Mouse (Mus musculus) heart, embryonic 11.5 days (tissue): ENCODE data around the gene Cd83. TPM values are rescaled to one million over a fixed set of nuclear protein-coding genes. Genes with fewer than 3 reads are reported as not detected.

Experiments
- ATAC-seq: fragments of 200-750 bp; cut with Nextera tagmentation; replicated peaks from 2 replicates; pipeline ENCODE4 v1.8.0; 2017; ENCODE audit warnings: moderate library complexity; ENCODE audit not compliant: insufficient number of reproducible peaks, low FRiP score, low TSS enrichment
- H3K27ac ChIP-seq: fragments of 300-500 bp; sonication (generic); 2 replicates; pipeline ENCODE4 v1.5.1; 2014; ENCODE audit warnings: mild to moderate bottlenecking, low read depth, low read length
- H3K27me3 ChIP-seq: fragments of 300-500 bp; sonication (generic); 2 replicates; pipeline ENCODE4 v1.6.1; 2014; ENCODE audit warnings: mild to moderate bottlenecking, low read length, mixed read lengths; ENCODE audit not compliant: control insufficient read depth, insufficient read depth
- H3K36me3 ChIP-seq: fragments of 300-500 bp; sonication (generic); 2 replicates; pipeline ENCODE4 v1.6.1; 2014; ENCODE audit warnings: mild to moderate bottlenecking, low read length, moderate library complexity, mixed read lengths; ENCODE audit not compliant: control insufficient read depth, insufficient read depth
- H3K4me1 ChIP-seq: fragments of 300-500 bp; sonication (generic); 2 replicates; pipeline ENCODE4 v1.6.1; 2014; ENCODE audit warnings: low read length; ENCODE audit not compliant: control insufficient read depth, insufficient read depth
- H3K4me2 ChIP-seq: fragments of 300-500 bp; sonication (generic); 2 replicates; pipeline ENCODE4 v1.6.1; 2014; ENCODE audit warnings: mild to moderate bottlenecking, moderate library complexity
- H3K4me3 ChIP-seq: fragments of 300-500 bp; sonication (generic); 2 replicates; pipeline ENCODE4 v1.5.1; 2014; ENCODE audit warnings: low read depth, low read length
- H3K9ac ChIP-seq: fragments of 300-500 bp; sonication (generic); 2 replicates; pipeline ENCODE4 v1.6.1; 2014; ENCODE audit warnings: mild to moderate bottlenecking, low read depth, low read length, moderate library complexity
- H3K9me3 ChIP-seq: fragments of 300-500 bp; sonication (generic); replicated peaks from 2 replicates; pipeline ENCODE4 v1.6.1; 2016; ENCODE audit warnings: low read length; ENCODE audit not compliant: control insufficient read depth
- WGBS: fragments of 180-500 bp; shearing (Covaris S2); extraction: QIAGEN DNeasy Blood & Tissue Kit; methylation state at CpG from one replicate; pipeline ENCODE4 v1.1.7; 2014; ENCODE audit not compliant: insufficient replicate concordance; 5-methylcytosine and 5-hydroxymethylcytosine counted together
- polyA plus RNA-seq: library from polyadenylated mRNA; unstranded; fragments of >200 nt; fragmentation: Nextera tagmentation; extraction: Ambion mirVana; gene quantifications from 2 replicates; pipeline ENCODE4 v1.2.1, GENCODE M21; 2014

Cd83 gene
- polyA plus RNA-seq, 1 experiment from 2014 or later = 2.2 TPM

DNA sequence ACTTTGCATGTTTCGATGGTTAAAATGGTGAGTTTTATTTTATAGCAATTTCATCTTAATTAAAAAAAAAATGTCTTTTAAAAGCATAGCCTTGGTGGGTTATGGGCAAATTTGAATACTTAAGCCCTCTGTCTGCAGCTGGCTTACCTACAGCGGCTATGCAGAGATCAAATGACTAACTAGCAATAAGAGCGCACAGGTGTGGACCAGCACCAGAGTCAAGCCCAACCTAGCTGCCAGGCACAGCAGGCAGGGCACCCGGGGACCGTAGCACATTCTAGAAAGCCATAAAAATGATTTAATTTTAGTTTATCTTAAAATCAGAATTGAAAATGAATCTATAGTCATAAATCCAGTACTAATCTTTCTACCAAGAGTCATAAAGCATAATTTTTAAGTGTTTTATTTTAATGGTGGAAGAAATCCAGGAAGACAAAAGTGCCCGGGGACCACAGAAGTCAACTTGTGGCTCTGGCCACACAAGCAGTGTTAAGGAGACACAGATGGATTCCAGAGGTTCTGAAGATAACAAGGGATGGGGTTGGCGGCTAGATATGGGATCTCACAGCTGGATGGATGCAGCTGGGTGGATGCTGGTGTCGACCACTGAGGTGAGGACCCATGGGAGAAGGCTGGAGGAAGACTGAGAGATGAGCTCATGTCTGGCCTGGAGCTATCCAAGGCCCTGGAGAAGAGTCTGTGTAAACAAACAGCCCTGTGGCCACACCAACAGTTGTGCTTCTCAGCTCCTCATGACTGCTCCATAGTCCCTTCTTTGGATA lies 46.5 kb downstream of the Cd83 start:
- Histone ChIP-seq H3K27ac (no peak overlapping the region), H3K36me3 (no peaks in the 10 kb centered on the region), H3K9ac (no peak overlapping the region), H3K4me2 (no peak overlapping the region), H3K9me3 (no peaks in the 10 kb centered on the region), H3K4me1 (peaks cover 3% of the 10 kb centered on the region), H3K4me3 (no peak overlapping the region), H3K27me3 (no peaks in the 10 kb centered on the region)
- WGBS = 79% methylated on average over 8 of the region's 8 CpGs
- ATAC-seq = no peak

DNA sequence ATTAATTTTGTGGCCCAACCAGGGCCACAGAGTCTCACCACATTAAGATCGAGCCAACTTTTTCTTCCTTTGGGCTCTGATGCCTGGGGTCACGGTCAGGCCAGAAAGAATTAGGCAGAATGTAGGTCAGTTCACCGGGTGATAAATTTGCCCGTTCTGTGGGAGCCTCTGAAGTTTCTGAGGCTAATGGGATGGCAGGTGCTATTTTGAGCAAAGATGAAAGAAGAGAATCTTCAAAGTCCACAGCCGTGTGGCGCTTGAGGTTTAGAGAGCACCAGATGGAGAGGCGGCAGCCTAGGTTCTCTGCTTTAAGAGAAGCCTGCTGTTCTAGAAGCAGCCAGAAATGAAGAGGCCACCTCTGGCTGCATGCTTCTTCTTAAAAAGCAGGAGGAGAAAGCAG lies 48.2 kb downstream of the Cd83 start:
- peaks cover 7% of the 10 kb centered on the region for H3K4me1 ChIP-seq
- no peaks in the 10 kb centered on the region for H3K9me3 ChIP-seq
- no peaks in the 10 kb centered on the region for H3K27me3 ChIP-seq
- no peak overlapping the region for H3K27ac ChIP-seq
- no peak overlapping the region for H3K9ac ChIP-seq
- no peak overlapping the region for H3K4me3 ChIP-seq
- H3K36me3 ChIP-seq = no peaks in the 10 kb centered on the region
- H3K4me2 ChIP-seq = no peak overlapping the region
- 43% methylated on average over 7 of the region's 7 CpGs for WGBS
- no peak for ATAC-seq

DNA sequence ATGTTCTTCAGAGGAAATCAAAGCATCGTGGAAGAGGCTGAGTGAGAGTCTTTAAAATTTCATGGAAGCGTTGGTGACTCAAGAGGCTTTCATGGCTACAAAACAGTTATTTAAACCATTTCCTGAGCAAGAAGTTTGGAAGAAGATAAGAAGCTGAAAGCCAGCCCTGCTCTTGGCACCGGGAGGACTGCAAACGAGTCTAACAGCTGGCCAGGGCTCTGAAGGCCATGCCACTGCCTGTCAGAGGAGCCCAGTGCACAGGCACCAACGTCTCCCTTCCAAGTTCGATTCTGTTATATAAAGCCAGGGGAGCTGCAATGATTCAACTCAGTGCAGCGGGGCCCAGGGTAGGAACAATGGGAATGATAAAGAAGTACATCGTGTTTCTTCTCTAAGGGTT lies 51.8 kb downstream of the Cd83 start:
- no peak overlapping the region for H3K27ac ChIP-seq
- no peak overlapping the region for H3K4me2 ChIP-seq
- no peaks in the 10 kb centered on the region for H3K27me3 ChIP-seq
- peaks cover 7% of the 10 kb centered on the region for H3K4me1 ChIP-seq
- no peak overlapping the region for H3K9ac ChIP-seq
- no peak overlapping the region for H3K4me3 ChIP-seq
- no peak for ATAC-seq
- WGBS = 32% methylated on average over 8 of the region's 8 CpGs
- no peaks in the 10 kb centered on the region for H3K36me3 ChIP-seq
- H3K9me3 ChIP-seq = no peaks in the 10 kb centered on the region

GRCm38 (mm10) chr13:43837812-43838211 lies 53.2 kb downstream of the Cd83 start:
- Histone ChIP-seq H3K27ac (no peak overlapping the region), H3K9ac (no peak overlapping the region), H3K4me1 (peaks cover 7% of the 10 kb centered on the region), H3K27me3 (no peaks in the 10 kb centered on the region), H3K4me2 (no peak overlapping the region), H3K9me3 (no peaks in the 10 kb centered on the region), H3K36me3 (no peaks in the 10 kb centered on the region), H3K4me3 (no peak overlapping the region)
- no peak for ATAC-seq
- 33% methylated on average over 4 of the region's 4 CpGs for WGBS

DNA sequence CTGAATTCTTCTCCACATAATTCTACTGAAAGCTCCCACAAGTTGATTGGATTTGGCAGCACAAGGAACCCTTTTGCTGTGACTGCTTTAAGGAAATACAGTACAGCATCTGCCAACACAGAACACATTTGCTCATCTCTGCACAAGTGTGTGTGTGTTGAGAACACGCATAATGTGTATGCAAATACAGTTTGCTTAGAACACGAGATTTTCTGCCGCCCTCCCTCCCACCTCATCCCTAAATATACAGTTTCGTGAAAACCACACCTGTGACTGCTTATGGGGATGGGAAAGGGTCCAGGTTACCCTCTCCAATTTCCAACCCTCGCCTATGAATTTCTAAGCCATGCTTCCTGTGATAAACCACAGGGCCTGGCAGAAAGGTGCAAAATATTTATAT lies 60.6 kb downstream of the Cd83 start:
- Histone ChIP-seq H3K27me3 (no peaks in the 10 kb centered on the region), H3K4me3 (no peak overlapping the region), H3K4me1 (no peaks in the 10 kb centered on the region), H3K4me2 (no peak overlapping the region), H3K9me3 (no peaks in the 10 kb centered on the region), H3K27ac (no peak overlapping the region), H3K9ac (no peak overlapping the region), H3K36me3 (no peaks in the 10 kb centered on the region)
- WGBS = 73% methylated on average over 5 of the region's 5 CpGs
- no peak for ATAC-seq

- Histone ChIP-seq H3K4me3 (no peak overlapping the region), H3K9ac (no peak overlapping the region), H3K4me2 (no peak overlapping the region), H3K27me3 (no peaks in the 10 kb centered on the region), H3K9me3 (no peaks in the 10 kb centered on the region), H3K27ac (no peak overlapping the region), H3K36me3 (no peaks in the 10 kb centered on the region), H3K4me1 (no peaks in the 10 kb centered on the region)
- 83% methylated on average over 7 of the region's 7 CpGs for WGBS
- ATAC-seq = no peak
Measured at GRCm38 (mm10) chr13:43847186-43847585, 62.6 kb downstream of the Cd83 start.

DNA sequence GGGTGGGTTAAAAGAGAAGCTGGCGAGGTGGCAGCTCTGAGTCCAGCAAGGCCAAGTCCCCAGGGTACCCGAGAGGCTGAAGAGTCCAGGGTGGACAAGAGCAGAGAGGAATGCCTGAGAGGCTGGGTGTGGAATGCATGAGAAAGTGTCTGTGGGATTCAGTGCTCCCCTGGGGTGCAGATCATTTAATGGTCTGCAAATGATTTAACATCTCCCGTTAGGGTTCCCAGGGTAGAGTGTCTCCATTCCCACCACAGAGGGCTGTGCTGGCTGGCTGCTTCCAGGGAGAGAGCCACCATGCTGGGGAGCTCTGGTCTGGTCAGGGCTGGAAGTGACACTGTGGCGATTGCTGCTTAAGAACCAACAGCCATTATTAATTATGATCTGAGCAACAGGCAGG lies 65.2 kb downstream of the Cd83 start:
- no peaks in the 10 kb centered on the region for H3K4me1 ChIP-seq
- no peaks in the 10 kb centered on the region for H3K9me3 ChIP-seq
- 35% methylated on average over 4 of the region's 4 CpGs for WGBS
- H3K4me2 ChIP-seq = no peak overlapping the region
- no peaks in the 10 kb centered on the region for H3K36me3 ChIP-seq
- H3K27me3 ChIP-seq = no peaks in the 10 kb centered on the region
- no peak for ATAC-seq
- H3K4me3 ChIP-seq = no peak overlapping the region
- H3K27ac ChIP-seq = no peak overlapping the region
- no peak overlapping the region for H3K9ac ChIP-seq

DNA sequence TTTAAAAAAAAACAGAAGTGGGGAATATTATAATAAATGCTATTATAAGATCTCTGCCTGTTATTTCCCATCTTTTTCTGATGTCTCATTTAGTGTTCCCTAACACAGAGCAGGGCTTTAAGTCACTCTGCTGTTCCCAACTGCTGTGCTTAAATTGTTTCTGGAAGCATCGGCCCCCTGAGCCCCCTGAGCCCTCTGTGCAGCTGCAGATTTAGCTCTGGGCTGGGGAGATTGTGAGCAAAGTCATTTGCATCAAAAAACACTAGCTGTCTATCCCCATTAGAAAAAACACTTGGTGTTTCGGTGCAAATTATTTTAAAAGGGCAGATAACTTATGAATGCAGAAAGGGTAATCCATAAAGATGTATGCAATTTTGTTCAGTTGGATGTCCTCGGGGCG lies 66.5 kb downstream of the Cd83 start:
- H3K9me3 ChIP-seq = no peaks in the 10 kb centered on the region
- H3K4me3 ChIP-seq = no peak overlapping the region
- 72% methylated on average over 4 of the region's 4 CpGs for WGBS
- no peak overlapping the region for H3K27ac ChIP-seq
- no peaks in the 10 kb centered on the region for H3K27me3 ChIP-seq
- H3K4me2 ChIP-seq = no peak overlapping the region
- H3K4me1 ChIP-seq = no peaks in the 10 kb centered on the region
- H3K36me3 ChIP-seq = no peaks in the 10 kb centered on the region
- no peak for ATAC-seq
- H3K9ac ChIP-seq = no peak overlapping the region
